Mouse (Mus musculus) large intestine, adult 2 months (tissue): ENCODE measurements around the gene Cxcl9. TPM values are rescaled to one million over a fixed set of nuclear protein-coding genes. Genes with fewer than 3 reads are reported as not detected.
A peak's percentile ranks its signal among the peaks of the same experiment; 100 is the strongest.

Experiments
- DNase-seq: peaks from one replicate; pipeline ENCODE4 v3.0.0-alpha.2; 2012; ENCODE audit warnings: low read depth, low spot score
- WGBS: fragments of 180-500 bp; shearing (Covaris S2); methylation state at CpG from one replicate; pipeline ENCODE4 v1.1.7; 2018; 5-methylcytosine and 5-hydroxymethylcytosine counted together
- polyA plus RNA-seq: library from polyadenylated mRNA; depleted of rRNA; stranded (reverse); fragments of >200 nt; gene quantifications from 2 replicates; pipeline ENCODE4 v1.2.3, GENCODE M21; 2012; rRNA removed

Gene Cxcl9
- polyA plus RNA-seq, 1 experiment: 27.1 TPM

DNA sequence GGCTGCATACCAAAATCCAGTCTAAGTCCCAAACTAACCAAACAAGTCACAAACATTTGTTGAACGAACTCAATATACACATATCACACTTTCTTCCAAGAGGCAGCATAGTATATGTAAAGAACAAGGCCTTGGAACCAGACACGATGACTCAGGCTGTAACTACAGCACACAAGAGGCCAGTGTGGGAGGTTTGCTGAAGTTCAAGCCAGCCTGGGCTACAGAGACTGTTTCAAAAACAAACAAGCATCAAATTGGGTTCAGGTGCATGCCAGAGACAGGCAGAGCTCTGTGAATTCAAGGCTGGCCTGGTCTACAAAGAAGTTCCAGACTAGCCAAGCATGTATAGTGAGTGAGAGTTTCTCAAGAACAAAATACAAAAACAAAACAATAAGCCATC lies 33.4 kb downstream of the Cxcl9 start:
- WGBS: 76% methylated on average over 2 of the region's 2 CpGs

GRCm38 (mm10) chr5:92291652-92292414 lies 36.0 kb downstream of the Cxcl9 start:
- DNase-seq: no peak
- WGBS: 47% methylated on average over 6 of the region's 6 CpGs

More for the DNA sequence above, 33.4 kb downstream of the Cxcl9 start:
- DNase-seq: no peak

DNA sequence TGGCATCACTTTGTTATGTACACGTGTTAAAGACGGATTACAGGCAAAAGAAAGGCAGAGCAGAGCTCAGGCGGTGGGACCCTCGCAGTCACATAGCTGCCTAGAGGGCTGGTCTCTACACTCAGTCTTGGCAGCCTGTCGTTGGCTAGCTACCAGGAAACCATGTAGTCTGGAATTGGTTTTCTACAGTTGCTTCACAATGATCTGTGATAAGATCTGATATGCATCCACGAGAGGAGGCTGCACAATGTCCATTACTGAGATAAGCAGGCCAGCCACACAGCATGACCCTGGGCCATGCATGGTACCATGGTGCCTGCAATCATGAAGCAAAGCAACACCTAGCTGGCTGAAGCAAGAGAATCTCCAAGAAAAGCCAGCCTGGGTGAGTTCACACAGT lies 40.0 kb downstream of the Cxcl9 start:
- no peak for DNase-seq
- WGBS: 88% methylated on average over 6 of the region's 6 CpGs

DNA sequence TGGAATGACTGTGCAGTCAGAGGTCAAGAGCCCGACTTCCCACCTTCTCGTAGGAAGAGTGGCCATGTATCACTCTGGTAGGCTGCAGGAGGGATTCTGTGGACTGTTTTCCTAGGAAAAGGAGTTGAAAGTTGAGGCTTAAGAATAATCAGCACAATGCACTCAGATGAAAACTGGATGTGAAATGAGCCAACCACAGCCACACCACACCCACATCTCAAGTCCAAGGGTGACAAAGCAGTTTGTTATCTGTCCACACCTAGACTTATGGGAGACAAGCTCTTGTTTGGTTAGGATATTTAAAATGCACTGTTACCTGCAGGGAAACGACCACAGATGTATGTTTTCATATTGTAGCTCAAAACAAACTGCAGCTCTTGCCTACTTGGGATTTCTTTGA lies 44.8 kb downstream of the Cxcl9 start:
- WGBS: 24% methylated on average over 3 of the region's 3 CpGs
- DNase-seq: peak; percentile 71

- 42% methylated on average over 4 of the region's 4 CpGs for WGBS
These were observed 45.3 kb downstream of the Cxcl9 start for GRCm38 (mm10) chr5:92282571-92282970.

GRCm38 (mm10) chr5:92278942-92279537 lies 48.8 kb downstream of the Cxcl9 start:
- WGBS: 76% methylated on average over 10 of the region's 10 CpGs
- no peak for DNase-seq

More at GRCm38 (mm10) chr5:92282571-92282970, 45.3 kb downstream of the Cxcl9 start:
- no peak for DNase-seq

- DNase-seq: peak; percentile 61
- WGBS: 1% methylated on average over 54 of the region's 54 CpGs
These were observed 50.2 kb downstream of the Cxcl9 start, which contains the start of gene Naaa for GRCm38 (mm10) chr5:92277437-92278394. Gene Naaa (minus strand): TSS chr5:92278170.

Other genes starting within 250 kb of the Cxcl9 start
- 17.6 and 21.9 TPM in 2 replicates for gene G3bp2, start 244.4 kb downstream of the Cxcl9 start, polyA plus RNA-seq
- 23.8 and 41.7 TPM in 2 replicates for gene Uso1, start 190.1 kb downstream of the Cxcl9 start, polyA plus RNA-seq
- gene U90926, start 112.7 kb downstream of the Cxcl9 start, polyA plus RNA-seq: 0.45 and 2.4 TPM in 2 replicates
- 0.88 and 2.7 TPM in 2 replicates for gene Ppef2, start 71.8 kb downstream of the Cxcl9 start, polyA plus RNA-seq
- gene Naaa, start 49.9 kb downstream of the Cxcl9 start, polyA plus RNA-seq: 30.2 and 53.1 TPM in 2 replicates
- gene Sdad1, start 17.6 kb downstream of the Cxcl9 start, polyA plus RNA-seq: 5.2 and 8.9 TPM in 2 replicates
- 9.2 and 9.3 TPM in 2 replicates for gene Art3, start 3.7 kb upstream of the Cxcl9 start, polyA plus RNA-seq
- 20.5 and 20.6 TPM in 2 replicates for gene Cxcl10, start 20.8 kb upstream of the Cxcl9 start, polyA plus RNA-seq
- 11.9 and 16.6 TPM in 2 replicates for gene Nup54, start 107.1 kb upstream of the Cxcl9 start, polyA plus RNA-seq
- 13.3 and 17.9 TPM in 2 replicates for gene Scarb2, start 178.8 kb upstream of the Cxcl9 start, polyA plus RNA-seq
- not detected in 2 replicates for gene Fam47e, start 227.0 kb upstream of the Cxcl9 start, polyA plus RNA-seq